8 mouse cellular contexts compared by ENCODE assay signal in genomic region chr6:83034463-83035055, GRCm38 (mm10). TPM values are rescaled to one million over a fixed set of nuclear protein-coding genes. Genes with fewer than 3 reads are reported as not detected.
DNase-seq lines count a peak whose midpoint lies in the region; ATAC-seq and TF ChIP-seq lines count a peak whose summit lies in the region.
"Had no signal": no experiment of that assay in that cellular context is flagged by ENCODE, and none has a peak within 500 bp of the region (broad histone marks: within the 10 kb centered on the region; RNA-seq: fewer than 3 reads in every experiment).

No protein-coding gene starts in this region.

- WGBS in forebrain, embryonic 15.5 days: 21% methylated on average over 5 of the region's 5 CpGs
- 21% methylated on average over 5 of the region's 5 CpGs for WGBS in limb, embryonic 14.5 days
- 29% methylated on average over 5 of the region's 5 CpGs for WGBS in stomach, embryonic 15.5 days

- DNase-seq in limb, embryonic 14.5 days (ENCODE audit: low spot score): no peak
- DNase-seq in spleen, postnatal 10 days (ENCODE audit: low spot score in 2 of 2): no peak
- no peak for DNase-seq in left cerebral cortex, adult 8-10 months (ENCODE audit: low spot score in 2 of 2)

- peak overlapping the region; percentile 51 for H3K9ac ChIP-seq in forebrain, embryonic 15.5 days (replicated peaks)
- H3K9ac ChIP-seq in limb, embryonic 14.5 days (ENCODE audit: low read depth, low read length, severe bottlenecking): peak overlapping the region; percentile 55
- no peak overlapping the region; the same call in 1 of the 2 replicates for H3K9ac ChIP-seq in stomach, embryonic 15.5 days

- no peaks in the 10 kb centered on the region for H3K27me3 ChIP-seq in megakaryocyte, embryonic 14.5 days (replicated peaks)
- H3K27me3 ChIP-seq in forebrain, embryonic 15.5 days: peaks cover 21% of the 10 kb centered on the region; the same call in 1 of the 2 replicates
- H3K27me3 ChIP-seq in limb, embryonic 14.5 days (ENCODE audit: control insufficient read depth, insufficient read depth, low read length): peaks cover 7% of the 10 kb centered on the region; the same call in 1 of the 2 replicates
- H3K27me3 ChIP-seq in stomach, embryonic 15.5 days (replicated peaks): peaks cover 7% of the 10 kb centered on the region; the same call in 1 of the 2 replicates

- H3K27ac ChIP-seq in forebrain, embryonic 15.5 days (replicated peaks): no peak overlapping the region
- H3K27ac ChIP-seq in limb, embryonic 14.5 days (replicated peaks; ENCODE audit: low read depth, low read length): peak overlapping the region; percentile 91; the same call in 1 of the 2 replicates
- peak overlapping the region; percentile 87 for H3K27ac ChIP-seq in stomach, embryonic 15.5 days

- H3K4me3 ChIP-seq in megakaryocyte, embryonic 14.5 days (replicated peaks): peak overlapping the region; percentile 92
- peak overlapping the region; percentile 55 for H3K4me3 ChIP-seq in forebrain, embryonic 15.5 days
- peak overlapping the region; percentile 64 for H3K4me3 ChIP-seq in limb, embryonic 14.5 days (replicated peaks; ENCODE audit: low read length)
- peak overlapping the region; percentile 58 for H3K4me3 ChIP-seq in stomach, embryonic 15.5 days (replicated peaks)

- peak overlapping the region; percentile 94 for H3K4me2 ChIP-seq in forebrain, embryonic 15.5 days (replicated peaks)
- peak overlapping the region; percentile 80 for H3K4me2 ChIP-seq in limb, embryonic 14.5 days (replicated peaks; ENCODE audit: low read depth, low read length, severe bottlenecking)
- H3K4me2 ChIP-seq in stomach, embryonic 15.5 days: peak overlapping the region; percentile 71

- H3K36me3 ChIP-seq in megakaryocyte, embryonic 14.5 days (replicated peaks; ENCODE audit: low read length): peaks cover 53% of the 10 kb centered on the region
- H3K36me3 ChIP-seq in forebrain, embryonic 15.5 days: no peaks in the 10 kb centered on the region
- peaks cover 3% of the 10 kb centered on the region for H3K36me3 ChIP-seq in limb, embryonic 14.5 days (ENCODE audit: control insufficient read depth, insufficient read depth, low read length)
- H3K36me3 ChIP-seq in stomach, embryonic 15.5 days: no peaks in the 10 kb centered on the region

- no peak for ATAC-seq in megakaryocyte, adult 5-6 weeks (ENCODE audit: poor library complexity, severe bottlenecking)
- no peak for ATAC-seq in forebrain, embryonic 15.5 days (replicated peaks)
- no peak for ATAC-seq in limb, embryonic 14.5 days (ENCODE audit: low FRiP score, low read depth)
- ATAC-seq in stomach, embryonic 15.5 days (ENCODE audit: insufficient read depth, low FRiP score, low read depth): no peak
- ATAC-seq: activated CD4-positive, CD25-positive, alpha-beta regulatory T cell, adult 4 months had no signal

- no peaks in the 10 kb centered on the region for H3K9me3 ChIP-seq in megakaryocyte, embryonic 14.5 days
- no peaks in the 10 kb centered on the region for H3K9me3 ChIP-seq in forebrain, embryonic 15.5 days
- no peaks in the 10 kb centered on the region for H3K9me3 ChIP-seq in limb, embryonic 14.5 days (ENCODE audit: control insufficient read depth, low read length)
- no peaks in the 10 kb centered on the region for H3K9me3 ChIP-seq in stomach, embryonic 15.5 days

- TF ChIP-seq POLR2A in limb, embryonic 14.5 days (IDR thresholded peaks at IDR 0.05; ENCODE audit: borderline replicate concordance, extremely low read depth, insufficient read depth, insufficient read length): no peak

- H3K4me1 ChIP-seq in megakaryocyte, embryonic 14.5 days: peaks cover 86% of the 10 kb centered on the region
- H3K4me1 ChIP-seq in forebrain, embryonic 15.5 days: peaks cover 35% of the 10 kb centered on the region
- peaks cover 24% of the 10 kb centered on the region for H3K4me1 ChIP-seq in limb, embryonic 14.5 days (ENCODE audit: control insufficient read depth, insufficient read depth, low read length)
- H3K4me1 ChIP-seq in stomach, embryonic 15.5 days: peaks cover 32% of the 10 kb centered on the region

RNA-seq across cellular contexts. Expression of gene Loxl3, which starts 0.6 kb away (rescaled TPM):
- polyA plus RNA-seq in megakaryocyte, embryonic 14.5 days (2012; ENCODE audit: insufficient read depth, low replicate concordance): 0.40 and 4.2 TPM in 2 replicates
- total RNA-seq in megakaryocyte, adult 5-6 weeks (2015): 0.30 and 0.65 TPM in 2 replicates
- 0.44 and 1.4 TPM in 2 replicates for total RNA-seq in megakaryocyte, adult 5-6 weeks (2017)
- 4.7 and 6.3 TPM in 2 replicates for polyA plus RNA-seq in forebrain, embryonic 15.5 days (2015; fragmentation: Nextera tagmentation; extraction: Ambion mirVana)
- polyA plus RNA-seq in limb, embryonic 14.5 days (2012; rRNA removed): 55.6 and 58.6 TPM in 2 replicates
- polyA plus RNA-seq in limb, embryonic 14.5 days (2014; fragmentation: Nextera tagmentation; extraction: Ambion mirVana): 24.1 and 26.0 TPM in 2 replicates
- 14.2 and 16.2 TPM in 2 replicates for polyA plus RNA-seq in stomach, embryonic 15.5 days (2015; fragmentation: Nextera tagmentation; extraction: Ambion mirVana)
- 1 to 10 TPM; 2.0 to 4.3 (median 3.0) TPM for total RNA-seq in left cerebral cortex, adult 8-10 months (2022)

RNA-seq across cellular contexts. Expression of gene Dok1, which starts 1.3 kb away (rescaled TPM):
- polyA plus RNA-seq in megakaryocyte, embryonic 14.5 days (2012; ENCODE audit: insufficient read depth, low replicate concordance): 159 and 256 TPM in 2 replicates
- total RNA-seq in megakaryocyte, adult 5-6 weeks (2015): 10.2 and 12.3 TPM in 2 replicates
- 23.5 and 26.8 TPM in 2 replicates for total RNA-seq in megakaryocyte, adult 5-6 weeks (2017)
- 3.1 and 3.4 TPM in 2 replicates for polyA plus RNA-seq in forebrain, embryonic 15.5 days (2015; fragmentation: Nextera tagmentation; extraction: Ambion mirVana)
- polyA plus RNA-seq in limb, embryonic 14.5 days (2012; rRNA removed): 17.1 and 17.4 TPM in 2 replicates
- 9.6 and 11.4 TPM in 2 replicates for polyA plus RNA-seq in limb, embryonic 14.5 days (2014; fragmentation: Nextera tagmentation; extraction: Ambion mirVana)
- 11.9 and 14.3 TPM in 2 replicates for polyA plus RNA-seq in stomach, embryonic 15.5 days (2015; fragmentation: Nextera tagmentation; extraction: Ambion mirVana)
- 1 to 10 TPM; 2.1 to 3.7 (median 2.9) TPM for total RNA-seq in left cerebral cortex, adult 8-10 months (2022)

RNA-seq across cellular contexts. Expression of gene Aup1, which starts 19.8 kb away (rescaled TPM):
- polyA plus RNA-seq in megakaryocyte, embryonic 14.5 days (2012; ENCODE audit: insufficient read depth, low replicate concordance): 1,695 and 4,915 TPM in 2 replicates
- total RNA-seq in megakaryocyte, adult 5-6 weeks (2015): 156 and 191 TPM in 2 replicates
- total RNA-seq in megakaryocyte, adult 5-6 weeks (2017): 143 and 168 TPM in 2 replicates
- polyA plus RNA-seq in forebrain, embryonic 15.5 days (2015; fragmentation: Nextera tagmentation; extraction: Ambion mirVana): 159 and 161 TPM in 2 replicates
- 331 and 427 TPM in 2 replicates for polyA plus RNA-seq in limb, embryonic 14.5 days (2012; rRNA removed)
- 131 and 136 TPM in 2 replicates for polyA plus RNA-seq in limb, embryonic 14.5 days (2014; fragmentation: Nextera tagmentation; extraction: Ambion mirVana)
- 211 and 212 TPM in 2 replicates for polyA plus RNA-seq in stomach, embryonic 15.5 days (2015; fragmentation: Nextera tagmentation; extraction: Ambion mirVana)
- 100 to 1,000 TPM in 3 of 4 experiments, 10 to 100 TPM in 1; 98.7 to 123 (median 111) TPM for total RNA-seq in left cerebral cortex, adult 8-10 months (2022)

RNA-seq across cellular contexts. Expression of gene Htra2, which starts 20.5 kb away (rescaled TPM):
- 27.7 and 49.5 TPM in 2 replicates for polyA plus RNA-seq in megakaryocyte, embryonic 14.5 days (2012; ENCODE audit: insufficient read depth, low replicate concordance)
- total RNA-seq in megakaryocyte, adult 5-6 weeks (2015): 53.9 and 55.6 TPM in 2 replicates
- 34.1 and 41.4 TPM in 2 replicates for total RNA-seq in megakaryocyte, adult 5-6 weeks (2017)
- 69.9 and 71.0 TPM in 2 replicates for polyA plus RNA-seq in forebrain, embryonic 15.5 days (2015; fragmentation: Nextera tagmentation; extraction: Ambion mirVana)
- polyA plus RNA-seq in limb, embryonic 14.5 days (2012; rRNA removed): 99.8 and 116 TPM in 2 replicates
- 47.0 and 48.4 TPM in 2 replicates for polyA plus RNA-seq in limb, embryonic 14.5 days (2014; fragmentation: Nextera tagmentation; extraction: Ambion mirVana)
- polyA plus RNA-seq in stomach, embryonic 15.5 days (2015; fragmentation: Nextera tagmentation; extraction: Ambion mirVana): 86.6 and 94.1 TPM in 2 replicates
- 10 to 100 TPM; 47.7 to 53.7 (median 50.4) TPM for total RNA-seq in left cerebral cortex, adult 8-10 months (2022)

RNA-seq across cellular contexts. Expression of gene Dqx1, which starts 23.1 kb away (rescaled TPM):
- 0.22 TPM in 1 of 2 replicates, not detected in the other for polyA plus RNA-seq in megakaryocyte, embryonic 14.5 days (2012; ENCODE audit: insufficient read depth, low replicate concordance)
- total RNA-seq in megakaryocyte, adult 5-6 weeks (2015): 2.2 and 2.3 TPM in 2 replicates
- total RNA-seq in megakaryocyte, adult 5-6 weeks (2017): 0.62 and 1.2 TPM in 2 replicates
- polyA plus RNA-seq in forebrain, embryonic 15.5 days (2015; fragmentation: Nextera tagmentation; extraction: Ambion mirVana): 0.34 and 0.42 TPM in 2 replicates
- polyA plus RNA-seq in limb, embryonic 14.5 days (2012; rRNA removed): 1.9 and 2.5 TPM in 2 replicates
- 0.35 and 0.37 TPM in 2 replicates for polyA plus RNA-seq in limb, embryonic 14.5 days (2014; fragmentation: Nextera tagmentation; extraction: Ambion mirVana)
- polyA plus RNA-seq in stomach, embryonic 15.5 days (2015; fragmentation: Nextera tagmentation; extraction: Ambion mirVana): 5.4 and 7.1 TPM in 2 replicates
- 1 to 10 TPM in 2 of 4 experiments, under 1 TPM in 2; 0.67 to 1.5 (median 1.1) TPM for total RNA-seq in left cerebral cortex, adult 8-10 months (2022)
